Mouse (Mus musculus) liver, embryonic 12.5 days (tissue): ENCODE results near the gene 2510009E07Rik. TPM values are rescaled to one million over a fixed set of nuclear protein-coding genes. Genes with fewer than 3 reads are reported as not detected.
"Not testable (repeated sequence)": the region's sequence is repeated elsewhere in the genome, so short reads cannot be mapped to it uniquely, and the experiment has no call there.

Experiments used
- ATAC-seq: fragments of 200-750 bp; cut with Nextera tagmentation; 2 replicates; pipeline ENCODE4 v1.8.0; 2017; ENCODE audit warnings: moderate number of reproducible peaks, mild to moderate bottlenecking, moderate library complexity
- H3K27ac ChIP-seq: fragments of 300-500 bp; sonication (generic); 2 replicates; pipeline ENCODE4 v1.5.1; 2016; ENCODE audit warnings: mild to moderate bottlenecking
- H3K27me3 ChIP-seq: fragments of 300-500 bp; sonication (generic); replicated peaks from 2 replicates; pipeline ENCODE4 v1.6.1; 2016; ENCODE audit warnings: mild to moderate bottlenecking, moderate library complexity
- H3K36me3 ChIP-seq: fragments of 300-500 bp; sonication (generic); 2 replicates; pipeline ENCODE4 v1.6.1; 2016; ENCODE audit warnings: mild to moderate bottlenecking, moderate library complexity
- H3K4me1 ChIP-seq: fragments of 300-500 bp; sonication (generic); 2 replicates; pipeline ENCODE4 v1.6.1; 2016
- H3K4me2 ChIP-seq: fragments of 300-500 bp; sonication (generic); 2 replicates; pipeline ENCODE4 v1.6.1; 2016; ENCODE audit warnings: mild to moderate bottlenecking, moderate library complexity
- H3K4me3 ChIP-seq: fragments of 300-500 bp; sonication (generic); 2 replicates; pipeline ENCODE4 v1.5.1; 2016; ENCODE audit warnings: mild to moderate bottlenecking, moderate library complexity
- H3K9ac ChIP-seq: fragments of 300-500 bp; sonication (generic); 2 replicates; pipeline ENCODE4 v1.6.1; 2016; ENCODE audit warnings: mild to moderate bottlenecking, moderate library complexity
- H3K9me3 ChIP-seq: fragments of 300-500 bp; sonication (generic); replicated peaks from 2 replicates; pipeline ENCODE4 v1.6.1; 2016; ENCODE audit warnings: mild to moderate bottlenecking, moderate library complexity
- WGBS: fragments of 180-500 bp; shearing (Covaris S2); methylation state at CpG from one replicate; pipeline ENCODE4 v1.1.7; 2016; ENCODE audit not compliant: insufficient replicate concordance; 5-methylcytosine and 5-hydroxymethylcytosine counted together
- polyA plus RNA-seq: library from polyadenylated mRNA; unstranded; fragments of >200 nt; fragmentation: Nextera tagmentation; extraction: Ambion mirVana; gene quantifications from 2 replicates; pipeline ENCODE4 v1.2.1, GENCODE M21; 2016

The 2510009E07Rik gene
- polyA plus RNA-seq, 1 experiment from 2014 or later, result 4.2 TPM

DNA sequence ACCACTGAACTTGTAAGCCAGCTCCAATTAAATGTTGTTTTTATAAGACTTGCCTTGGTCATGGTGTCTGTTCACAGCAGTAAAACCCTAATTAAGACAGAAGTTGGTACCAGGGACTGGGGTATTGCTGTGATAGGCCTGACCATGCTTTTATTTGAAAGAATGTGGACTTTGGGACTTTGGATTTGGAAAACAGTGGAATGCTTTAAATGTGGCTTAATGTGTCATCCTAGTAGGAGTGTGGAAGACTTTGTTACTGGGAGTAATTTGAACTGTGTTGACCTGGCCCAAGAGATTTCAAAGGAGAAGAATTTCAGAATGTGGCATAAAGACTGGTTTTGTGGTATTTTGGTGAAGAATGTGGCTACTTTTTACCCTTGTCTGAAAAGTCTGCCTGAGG is 21.4 kb downstream of the 2510009E07Rik start:
- not testable (repeated sequence) for H3K4me3 ChIP-seq, ATAC-seq, H3K4me2 ChIP-seq, H3K27ac ChIP-seq, H3K9ac ChIP-seq, H3K4me1 ChIP-seq, H3K36me3 ChIP-seq, H3K9me3 ChIP-seq, H3K27me3 ChIP-seq

DNA sequence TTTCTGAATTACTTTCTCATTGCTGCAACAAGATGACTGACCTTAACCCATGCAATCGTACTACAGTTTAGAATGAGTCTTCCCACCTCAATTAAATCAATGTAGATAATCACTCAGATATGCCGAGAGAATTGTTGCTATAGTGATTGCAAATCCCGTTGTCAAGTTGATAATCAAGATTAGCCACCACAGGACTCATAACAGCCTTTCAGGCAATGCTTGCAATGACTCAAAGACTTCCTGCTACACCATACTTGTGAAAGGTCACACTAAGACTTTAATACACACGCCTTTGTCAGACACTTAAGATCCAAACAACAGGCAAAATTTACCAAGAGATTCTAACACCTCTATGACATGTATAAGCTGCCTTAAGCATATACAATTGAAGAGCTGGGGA is 22.6 kb downstream of the 2510009E07Rik start:
- H3K4me3 ChIP-seq, result no peak overlapping the region
- ATAC-seq, result no peak
- 57% methylated on average over 4 of the region's 4 CpGs for WGBS
- H3K4me1 ChIP-seq, result no peaks in the 10 kb centered on the region
- H3K27ac ChIP-seq, result no peak overlapping the region
- H3K27me3 ChIP-seq, result no peaks in the 10 kb centered on the region
- H3K9me3 ChIP-seq, result no peaks in the 10 kb centered on the region
- no peak overlapping the region for H3K4me2 ChIP-seq
- H3K36me3 ChIP-seq, result no peaks in the 10 kb centered on the region
- H3K9ac ChIP-seq, result no peak overlapping the region

DNA sequence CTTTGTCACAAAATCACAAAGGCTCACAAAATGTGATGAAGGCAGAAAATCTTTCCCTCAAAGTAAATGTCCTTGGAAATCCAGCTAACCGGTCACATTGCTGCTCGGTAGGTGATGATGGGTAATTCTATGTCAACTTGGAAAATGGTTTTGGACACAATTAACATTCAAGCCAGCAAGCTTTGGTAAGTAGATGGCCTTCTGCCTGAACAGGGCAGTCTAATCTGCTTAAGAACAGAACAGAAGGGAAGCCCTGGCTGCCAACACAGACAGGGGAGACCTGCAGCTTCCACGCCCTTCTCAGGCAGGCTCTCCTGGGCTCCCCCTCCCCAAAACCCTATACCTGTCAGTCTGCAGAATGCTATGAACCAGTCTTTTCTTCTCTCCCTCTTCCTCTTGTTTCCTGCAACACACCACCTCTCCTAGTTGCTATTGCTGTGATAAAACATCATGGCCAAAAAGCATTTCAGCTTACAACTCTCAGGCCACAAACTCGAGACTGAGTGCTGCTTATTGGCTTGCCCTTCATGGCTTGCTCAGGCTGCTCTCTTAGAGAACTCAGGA is 29.0 kb downstream of the 2510009E07Rik start:
- no peak overlapping the region for H3K27ac ChIP-seq
- no peaks in the 10 kb centered on the region for H3K36me3 ChIP-seq
- no peak overlapping the region for H3K4me2 ChIP-seq
- ATAC-seq, result no peak
- no peaks in the 10 kb centered on the region for H3K9me3 ChIP-seq
- H3K9ac ChIP-seq, result no peak overlapping the region
- H3K4me3 ChIP-seq, result no peak overlapping the region
- WGBS, result 25% methylated on average over 4 of the region's 4 CpGs
- peaks cover 15% of the 10 kb centered on the region for H3K27me3 ChIP-seq
- no peaks in the 10 kb centered on the region for H3K4me1 ChIP-seq

DNA sequence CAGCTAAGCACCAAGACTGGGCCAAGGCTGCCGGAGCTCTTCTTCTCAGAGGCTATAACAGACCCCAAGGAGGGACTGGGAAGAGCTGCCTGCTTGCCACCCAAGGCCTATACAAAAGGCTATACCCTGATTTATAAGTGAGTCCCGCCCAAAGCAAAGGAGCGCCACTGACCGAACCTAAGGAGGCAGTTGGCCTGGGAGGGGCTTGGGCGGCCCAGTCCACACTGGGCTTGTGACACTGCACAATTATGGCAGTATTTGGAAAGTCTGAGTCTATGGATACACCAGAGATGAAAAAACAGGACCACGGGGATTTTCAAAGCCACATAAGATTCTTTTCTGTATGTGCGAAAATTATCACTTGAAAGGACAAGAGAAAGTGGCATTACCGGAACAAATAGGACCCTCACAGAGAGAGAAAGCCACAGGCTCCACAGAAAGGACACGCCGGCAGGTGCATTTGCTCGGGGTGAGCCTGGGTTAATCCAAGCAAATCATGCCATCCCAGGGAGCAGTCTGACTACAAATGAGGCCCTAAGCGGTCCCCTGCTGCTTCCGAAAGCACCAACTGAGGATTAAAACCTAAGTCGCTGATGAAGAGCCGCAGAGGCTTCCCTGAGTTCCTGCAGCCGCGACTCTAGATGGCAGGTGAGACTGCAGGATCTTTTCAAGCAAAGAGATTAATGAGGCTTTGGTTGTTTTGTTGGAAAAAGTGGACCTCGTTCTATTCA is 29.7 kb downstream of the 2510009E07Rik start:
- Histone ChIP-seq H3K4me2 (no peak overlapping the region), H3K4me1 (no peaks in the 10 kb centered on the region), H3K27ac (no peak overlapping the region), H3K4me3 (no peak overlapping the region), H3K9me3 (no peaks in the 10 kb centered on the region), H3K36me3 (no peaks in the 10 kb centered on the region), H3K27me3 (peaks cover 15% of the 10 kb centered on the region), H3K9ac (no peak overlapping the region)
- 39% methylated on average over 18 of the region's 18 CpGs for WGBS
- ATAC-seq, result no peak

DNA sequence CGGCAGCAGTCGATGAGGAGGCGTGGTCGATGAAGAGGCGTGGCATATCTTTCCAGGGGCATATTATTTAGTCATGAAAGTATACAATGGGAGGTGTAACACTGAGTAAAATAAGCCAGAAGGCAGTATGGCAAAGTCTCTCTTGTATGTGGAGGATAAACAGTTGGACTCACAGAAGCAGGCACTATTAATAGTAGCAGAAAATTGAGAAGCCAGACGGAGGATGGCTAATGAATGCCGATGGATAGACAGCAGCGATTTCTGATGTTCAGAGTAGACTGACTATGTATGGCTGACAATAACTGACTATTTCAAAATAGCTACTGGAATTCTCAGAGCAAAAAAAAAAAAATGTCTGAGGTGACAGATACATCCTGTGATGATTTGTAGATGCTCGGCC is 38.5 kb downstream of the 2510009E07Rik start:
- Histone ChIP-seq H3K9ac (no peak overlapping the region), H3K4me1 (no peaks in the 10 kb centered on the region), H3K9me3 (no peaks in the 10 kb centered on the region), H3K4me2 (no peak overlapping the region), H3K36me3 (no peaks in the 10 kb centered on the region), H3K4me3 (no peak overlapping the region), H3K27ac (no peak overlapping the region), H3K27me3 (no peaks in the 10 kb centered on the region)
- 81% methylated on average over 9 of the region's 9 CpGs for WGBS
- no peak for ATAC-seq

DNA sequence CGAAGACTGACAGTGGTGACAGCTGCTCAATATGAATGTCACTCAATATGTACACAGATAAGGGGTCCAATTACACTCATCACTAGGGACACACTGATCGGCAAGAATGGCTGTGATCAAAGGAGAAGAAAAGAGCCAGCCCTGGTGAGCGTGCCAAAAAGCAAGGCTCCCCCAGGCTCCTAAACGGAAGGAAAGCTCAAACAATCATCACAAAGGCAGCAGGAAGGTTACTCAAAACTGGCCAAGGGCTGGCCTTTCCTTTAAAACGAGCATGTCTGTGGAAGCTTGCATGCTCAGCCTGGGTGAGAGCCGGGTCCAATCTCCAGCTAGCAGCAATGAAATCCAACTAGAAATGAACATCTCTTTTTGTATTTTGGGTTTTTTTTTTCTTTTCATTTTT is 39.2 kb downstream of the 2510009E07Rik start:
- Histone ChIP-seq H3K9ac (no peak overlapping the region), H3K4me1 (no peaks in the 10 kb centered on the region), H3K27me3 (no peaks in the 10 kb centered on the region), H3K27ac (no peak overlapping the region), H3K36me3 (no peaks in the 10 kb centered on the region), H3K4me3 (no peak overlapping the region), H3K4me2 (no peak overlapping the region), H3K9me3 (no peaks in the 10 kb centered on the region)
- no peak for ATAC-seq
- 61% methylated on average over 6 of the region's 6 CpGs for WGBS

DNA sequence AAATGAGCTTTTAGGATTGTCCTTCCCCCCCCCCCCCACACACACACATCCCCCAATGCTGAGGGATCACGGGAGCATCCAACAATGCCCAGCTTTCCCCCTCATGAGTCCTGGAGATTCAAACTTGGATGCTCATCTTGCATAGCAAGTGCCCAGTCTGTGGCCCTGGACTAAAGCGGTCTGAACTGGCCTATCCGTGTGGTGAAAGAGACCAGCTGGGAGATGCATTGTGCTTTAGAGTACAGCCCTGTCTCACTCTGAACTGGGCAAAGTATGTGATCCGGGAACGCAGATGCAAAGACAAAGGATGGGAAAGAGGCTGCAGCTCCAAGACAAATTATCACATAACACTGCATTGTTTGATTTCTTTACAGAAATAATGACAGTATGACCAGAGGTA is 40.1 kb downstream of the 2510009E07Rik start:
- Histone ChIP-seq H3K9me3 (no peaks in the 10 kb centered on the region), H3K27me3 (no peaks in the 10 kb centered on the region), H3K36me3 (no peaks in the 10 kb centered on the region), H3K27ac (no peak overlapping the region), H3K4me3 (no peak overlapping the region), H3K4me2 (no peak overlapping the region), H3K4me1 (no peaks in the 10 kb centered on the region), H3K9ac (no peak overlapping the region)
- ATAC-seq, result no peak
- 87% methylated on average over 5 of the region's 5 CpGs for WGBS

DNA sequence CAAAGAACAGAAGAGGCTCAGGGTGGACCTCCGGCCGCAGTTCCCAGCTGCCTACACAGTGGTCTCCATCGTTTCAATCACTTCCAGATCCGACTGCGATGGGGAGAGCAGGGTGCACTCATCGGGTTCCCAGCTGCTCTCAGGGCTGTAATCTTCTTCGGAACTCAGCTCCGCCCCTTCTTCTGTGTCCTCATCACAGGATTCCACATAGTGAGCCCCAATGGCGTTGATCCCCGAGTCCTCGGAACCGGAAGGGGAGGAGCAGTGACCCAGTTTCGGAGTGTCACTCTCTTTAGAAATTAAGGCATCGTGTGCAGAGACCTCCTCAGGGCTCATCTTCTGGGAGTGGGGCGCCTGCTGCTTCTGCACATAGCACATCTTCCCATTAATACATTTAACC is 41.3 kb downstream of the 2510009E07Rik start:
- Histone ChIP-seq H3K9me3 (no peaks in the 10 kb centered on the region), H3K27me3 (no peaks in the 10 kb centered on the region), H3K4me2 (no peak overlapping the region), H3K4me1 (peaks cover 11% of the 10 kb centered on the region; the same call in 1 of the 2 replicates), H3K4me3 (no peak overlapping the region), H3K27ac (no peak overlapping the region), H3K9ac (no peak overlapping the region), H3K36me3 (no peaks in the 10 kb centered on the region)
- no peak for ATAC-seq
- 66% methylated on average over 15 of the region's 15 CpGs for WGBS

DNA sequence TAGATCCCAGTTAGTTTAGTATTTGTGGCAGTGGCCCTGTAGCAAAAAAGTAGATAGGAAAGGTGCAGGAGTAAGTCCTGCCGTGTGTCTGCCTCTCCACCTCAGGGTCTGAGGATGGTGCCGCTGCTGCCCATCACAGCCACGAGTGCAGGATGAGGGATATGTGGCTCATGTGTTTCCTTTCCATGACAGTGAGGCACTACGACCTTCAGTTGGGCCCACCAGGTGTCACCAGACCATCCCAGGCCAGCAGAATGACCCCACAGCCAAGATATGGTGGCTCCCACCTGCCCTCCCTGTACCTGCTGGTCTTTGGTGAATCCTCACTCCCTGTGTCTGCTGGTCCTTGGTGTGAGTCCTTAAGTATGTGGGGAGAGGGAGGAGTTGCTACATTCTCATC is 43.3 kb downstream of the 2510009E07Rik start:
- H3K4me1 ChIP-seq, result peaks cover 12% of the 10 kb centered on the region; the same call in 1 of the 2 replicates
- 65% methylated on average over 4 of the region's 4 CpGs for WGBS
- no peaks in the 10 kb centered on the region for H3K27me3 ChIP-seq
- no peak overlapping the region for H3K4me3 ChIP-seq
- no peak overlapping the region for H3K27ac ChIP-seq
- ATAC-seq, result no peak
- no peak overlapping the region for H3K4me2 ChIP-seq
- H3K9me3 ChIP-seq, result no peaks in the 10 kb centered on the region
- no peak overlapping the region for H3K9ac ChIP-seq
- no peaks in the 10 kb centered on the region for H3K36me3 ChIP-seq

DNA sequence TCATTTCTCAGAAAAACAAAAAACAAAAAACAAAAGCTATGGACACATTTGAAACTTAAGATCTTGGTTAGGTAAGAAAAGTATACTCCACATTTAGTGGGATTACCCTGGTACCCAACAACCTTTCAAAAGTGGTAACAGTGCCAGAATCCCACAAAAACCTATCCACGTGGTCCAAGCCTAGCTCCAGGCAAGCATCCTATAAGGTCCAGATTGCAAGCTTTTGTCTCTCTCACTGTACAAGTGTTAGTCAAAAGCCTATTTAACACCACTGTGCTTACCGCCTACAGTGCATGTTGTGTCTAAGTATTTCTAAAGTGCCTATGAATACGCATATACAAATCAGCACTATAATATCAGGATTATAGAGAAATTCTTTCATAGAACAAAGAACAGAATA is 44.2 kb downstream of the 2510009E07Rik start:
- no peak overlapping the region for H3K4me2 ChIP-seq
- no peak overlapping the region for H3K4me3 ChIP-seq
- 81% methylated on average over 3 of the region's 3 CpGs for WGBS
- H3K9me3 ChIP-seq, result no peaks in the 10 kb centered on the region
- peaks cover 12% of the 10 kb centered on the region; the same call in 1 of the 2 replicates for H3K4me1 ChIP-seq
- no peak for ATAC-seq
- H3K9ac ChIP-seq, result no peak overlapping the region
- H3K27ac ChIP-seq, result no peak overlapping the region
- H3K36me3 ChIP-seq, result no peaks in the 10 kb centered on the region
- H3K27me3 ChIP-seq, result no peaks in the 10 kb centered on the region

DNA sequence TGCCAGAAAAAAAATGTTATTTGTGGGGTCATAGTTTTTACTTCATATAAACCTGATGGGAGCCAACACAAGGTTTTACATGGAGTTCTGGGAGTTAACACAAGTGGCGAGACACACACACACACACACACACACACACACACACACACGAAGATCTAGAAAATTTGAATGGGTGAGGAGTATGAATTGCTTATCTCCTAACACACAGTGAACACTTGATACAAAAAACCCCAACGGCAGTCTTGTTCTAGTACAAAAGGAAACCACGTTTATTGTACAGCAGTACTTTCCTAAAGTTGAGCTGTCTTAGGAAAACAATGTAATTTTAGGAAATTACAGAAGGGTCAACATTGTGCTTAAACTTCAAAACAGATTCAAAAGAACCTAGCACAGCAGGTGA is 45.7 kb downstream of the 2510009E07Rik start:
- Histone ChIP-seq H3K27ac (no peak overlapping the region), H3K9ac (no peak overlapping the region), H3K4me1 (peaks cover 22% of the 10 kb centered on the region), H3K4me3 (no peak overlapping the region), H3K27me3 (no peaks in the 10 kb centered on the region), H3K36me3 (no peaks in the 10 kb centered on the region), H3K9me3 (no peaks in the 10 kb centered on the region), H3K4me2 (no peak overlapping the region)
- no peak for ATAC-seq
- 33% methylated on average over 4 of the region's 4 CpGs for WGBS

DNA sequence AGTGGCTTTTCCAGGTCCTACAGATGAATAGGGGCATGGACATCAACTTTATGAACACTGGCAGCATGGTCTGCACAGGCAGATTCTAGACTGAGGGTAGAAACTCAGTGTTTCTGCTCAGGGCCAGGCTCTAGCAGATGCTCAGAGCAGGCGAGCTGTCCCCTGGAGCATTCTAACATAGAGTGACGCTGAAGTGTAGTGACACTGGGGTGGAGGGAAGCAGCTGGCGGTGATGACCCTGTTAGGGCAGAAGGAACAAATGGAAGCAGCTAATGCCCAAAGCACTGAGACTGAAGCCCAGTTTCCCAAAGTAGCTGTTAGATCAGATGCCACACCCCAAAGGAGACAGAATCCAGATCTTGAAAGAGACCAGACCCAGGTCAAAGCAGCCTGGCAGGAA is 48.0 kb downstream of the 2510009E07Rik start:
- WGBS, result 68% methylated on average over 3 of the region's 3 CpGs
- Histone ChIP-seq H3K36me3 (no peaks in the 10 kb centered on the region), H3K9ac (no peak overlapping the region), H3K4me3 (no peak overlapping the region), H3K9me3 (no peaks in the 10 kb centered on the region), H3K4me2 (no peak overlapping the region), H3K27ac (no peak overlapping the region), H3K27me3 (no peaks in the 10 kb centered on the region), H3K4me1 (peaks cover 37% of the 10 kb centered on the region)
- ATAC-seq, result no peak

DNA sequence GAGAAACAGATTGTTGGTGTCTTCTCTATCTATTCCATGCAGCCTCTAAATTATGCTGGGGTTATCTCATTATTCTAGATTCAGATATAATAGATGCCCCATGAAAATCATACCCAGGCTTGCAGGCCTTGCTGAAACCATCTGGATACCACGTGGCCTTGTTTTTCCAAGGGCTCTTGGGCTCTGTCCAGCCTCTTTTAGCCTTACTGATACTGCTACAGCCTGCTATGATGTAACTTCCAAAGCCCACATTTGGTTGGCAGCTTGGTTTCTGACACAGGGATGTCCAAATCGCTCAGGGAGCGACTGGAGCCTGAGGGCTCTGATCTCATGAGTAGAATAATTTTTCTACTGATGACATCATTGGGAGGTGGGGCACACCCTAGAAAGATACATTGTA is 48.5 kb downstream of the 2510009E07Rik start:
- no peak overlapping the region for H3K27ac ChIP-seq
- no peaks in the 10 kb centered on the region for H3K36me3 ChIP-seq
- no peak for ATAC-seq
- no peaks in the 10 kb centered on the region for H3K27me3 ChIP-seq
- no peak overlapping the region for H3K4me3 ChIP-seq
- H3K4me1 ChIP-seq, result peaks cover 43% of the 10 kb centered on the region
- 74% methylated on average over 3 of the region's 3 CpGs for WGBS
- no peak overlapping the region for H3K9ac ChIP-seq
- no peaks in the 10 kb centered on the region for H3K9me3 ChIP-seq
- H3K4me2 ChIP-seq, result no peak overlapping the region
